Mouse (Mus musculus) liver, adult 2 months (tissue): ENCODE measurements around the gene Tmem82. TPM values are rescaled to one million over a fixed set of nuclear protein-coding genes. Genes with fewer than 3 reads are reported as not detected.

Experiments
- DNase-seq: peaks from one replicate; pipeline ENCODE4 v3.0.0-alpha.2; 2011; ENCODE audit warnings: low read depth, low spot score; ENCODE audit errors: extremely low read depth
- H3K27ac ChIP-seq: fragments of 200-500 bp; replicated peaks from 2 replicates; pipeline ENCODE4 v1.5.1; 2012; ENCODE audit warnings: low read depth, mild to moderate bottlenecking, control low read depth, inconsistent platforms, low read length; ENCODE audit not compliant: insufficient read depth
- H3K27me3 ChIP-seq: fragments of 200-500 bp; 2 replicates; pipeline ENCODE4 v1.6.1; 2012; ENCODE audit warnings: mild to moderate bottlenecking, moderate library complexity, low read length, inconsistent platforms; ENCODE audit not compliant: control insufficient read depth, insufficient read depth
- H3K36me3 ChIP-seq: fragments of 200-500 bp; 2 replicates; pipeline ENCODE4 v1.6.1; 2012; ENCODE audit warnings: low read length, inconsistent platforms; ENCODE audit not compliant: control insufficient read depth, insufficient read depth
- H3K4me1 ChIP-seq: fragments of 200-500 bp; 2 replicates; pipeline ENCODE4 v1.6.1; 2011; ENCODE audit warnings: low read length; ENCODE audit not compliant: control insufficient read depth, insufficient read depth
- H3K4me3 ChIP-seq: fragments of 200-500 bp; 2 replicates; pipeline ENCODE4 v1.5.1; 2011; ENCODE audit warnings: low read depth, mild to moderate bottlenecking, control low read depth, low read length, moderate library complexity; ENCODE audit not compliant: insufficient read depth
- H3K79me2 ChIP-seq: fragments of 200-500 bp; 2 replicates; pipeline ENCODE4 v1.6.1; 2012; ENCODE audit warnings: inconsistent platforms, mild to moderate bottlenecking, low read length, moderate library complexity; ENCODE audit not compliant: control insufficient read depth, insufficient read depth
- H3K9ac ChIP-seq: fragments of 200-500 bp; 2 replicates; pipeline ENCODE4 v1.6.1; 2012; ENCODE audit warnings: low read depth, mild to moderate bottlenecking, control low read depth, inconsistent platforms, low read length
- CTCF ChIP-seq: fragments of 200-500 bp; IDR thresholded peaks from 2 replicates; pipeline ENCODE4 v1.5.1; 2011; ENCODE audit warnings: low read depth, low read length, control low read depth
- POLR2A ChIP-seq: fragments of 200-500 bp; IDR thresholded peaks from 2 replicates; pipeline ENCODE4 v1.6.1; 2011; ENCODE audit warnings: low read length, control low read depth; ENCODE audit not compliant: insufficient read depth; ENCODE audit errors: extremely low read depth
- WGBS: fragments of 180-500 bp; shearing (Covaris S2); methylation state at CpG from one replicate; pipeline ENCODE4 v1.1.7; 2018; 5-methylcytosine and 5-hydroxymethylcytosine counted together
- polyA plus RNA-seq: library from polyadenylated mRNA; depleted of rRNA; stranded (reverse); fragments of >200 nt; gene quantifications from 2 replicates; pipeline ENCODE4 v1.2.3, GENCODE M21; 2012
- total RNA-seq: library from RNA; depleted of rRNA; stranded (reverse); fragments of >200 nt; gene quantifications from 2 replicates; pipeline ENCODE4 v1.2.3, GENCODE M21; 2014

Gene Tmem82
- total and polyA plus RNA-seq, 2 experiments: 9.3 to 34.7 TPM

- H3K27ac ChIP-seq: no peak overlapping the region
- no peak for TF ChIP-seq CTCF
These were observed 18.9 kb downstream of the Tmem82 start for GRCm38 (mm10) chr4:141599251-141600141.

GRCm38 (mm10) chr4:141598894-141599250, 19.6 kb downstream of the Tmem82 start:
- Histone ChIP-seq H3K79me2 (no peaks in the 10 kb centered on the region), H3K4me3 (peak overlapping the region; percentile 46; the same call in 1 of the 2 replicates)
- WGBS: 8% methylated on average over 9 of the region's 9 CpGs

More at GRCm38 (mm10) chr4:141599251-141600141, 18.9 kb downstream of the Tmem82 start:
- H3K79me2 ChIP-seq: no peaks in the 10 kb centered on the region
- H3K9ac ChIP-seq: peak overlapping the region; percentile 41
- H3K27me3 ChIP-seq: peaks cover 7% of the 10 kb centered on the region; the same call in 1 of the 2 replicates
- 8% methylated on average over 47 of the region's 57 CpGs for WGBS
- H3K4me1 ChIP-seq: peaks cover 3% of the 10 kb centered on the region; the same call in 1 of the 2 replicates
- H3K4me3 ChIP-seq: peak overlapping the region; percentile 46; the same call in 1 of the 2 replicates
- DNase-seq: no peak
- no peaks in the 10 kb centered on the region for H3K36me3 ChIP-seq

GRCm38 (mm10) chr4:141598199-141598893, 20.1 kb downstream of the Tmem82 start:
- 15% methylated on average over 19 of the region's 19 CpGs for WGBS
- no peaks in the 10 kb centered on the region for H3K36me3 ChIP-seq
- peaks cover 7% of the 10 kb centered on the region; the same call in 1 of the 2 replicates for H3K27me3 ChIP-seq
- H3K9ac ChIP-seq: no peak overlapping the region
- H3K79me2 ChIP-seq: no peaks in the 10 kb centered on the region
- TF ChIP-seq CTCF: no peak
- no peak for TF ChIP-seq POLR2A
- no peak overlapping the region for H3K4me3 ChIP-seq
- H3K27ac ChIP-seq: no peak overlapping the region
- DNase-seq: no peak
- peaks cover 3% of the 10 kb centered on the region; the same call in 1 of the 2 replicates for H3K4me1 ChIP-seq

More at GRCm38 (mm10) chr4:141598894-141599250, 19.6 kb downstream of the Tmem82 start:
- Histone ChIP-seq H3K9ac (no peak overlapping the region), H3K27me3 (peaks cover 7% of the 10 kb centered on the region; the same call in 1 of the 2 replicates), H3K36me3 (no peaks in the 10 kb centered on the region), H3K4me1 (peaks cover 3% of the 10 kb centered on the region; the same call in 1 of the 2 replicates), H3K27ac (no peak overlapping the region)
- TF ChIP-seq POLR2A (no peak), CTCF (no peak)
- DNase-seq: no peak

- DNase-seq: no peak
- 86% methylated on average over 8 of the region's 8 CpGs for WGBS
- H3K4me3 ChIP-seq: no peak overlapping the region
- H3K36me3 ChIP-seq: no peaks in the 10 kb centered on the region
- H3K4me1 ChIP-seq: peaks cover 3% of the 10 kb centered on the region; the same call in 1 of the 2 replicates
- no peaks in the 10 kb centered on the region for H3K79me2 ChIP-seq
- no peak overlapping the region for H3K27ac ChIP-seq
- TF ChIP-seq POLR2A: no peak
- no peak for TF ChIP-seq CTCF
- H3K9ac ChIP-seq: no peak overlapping the region
- peaks cover 7% of the 10 kb centered on the region; the same call in 1 of the 2 replicates for H3K27me3 ChIP-seq
These were observed 21.6 kb downstream of the Tmem82 start for GRCm38 (mm10) chr4:141596700-141597328.

GRCm38 (mm10) chr4:141595605-141596268, 22.7 kb downstream of the Tmem82 start:
- H3K27ac ChIP-seq: no peak overlapping the region
- 84% methylated on average over 9 of the region's 9 CpGs for WGBS

More at GRCm38 (mm10) chr4:141595605-141596268, 22.7 kb downstream of the Tmem82 start:
- peak; percentile 48 for TF ChIP-seq CTCF
- TF ChIP-seq POLR2A: no peak
- H3K27me3 ChIP-seq: peaks cover 7% of the 10 kb centered on the region; the same call in 1 of the 2 replicates
- no peaks in the 10 kb centered on the region for H3K36me3 ChIP-seq
- no peak overlapping the region for H3K4me3 ChIP-seq
- no peaks in the 10 kb centered on the region for H3K79me2 ChIP-seq
- no peak overlapping the region for H3K9ac ChIP-seq
- peaks cover 3% of the 10 kb centered on the region; the same call in 1 of the 2 replicates for H3K4me1 ChIP-seq
- DNase-seq: no peak
